Mouse (Mus musculus) erythroblast, adult 5-6 weeks (primary cell): Measurements from ENCODE around the gene Olfr1257. TPM values are rescaled to one million over a fixed set of nuclear protein-coding genes. Genes with fewer than 3 reads are reported as not detected.
"Not testable (repeated sequence)": the region's sequence is repeated elsewhere in the genome, so short reads cannot be mapped to it uniquely, and the experiment has no call there.

Experiments
- ATAC-seq: replicated peaks from 2 replicates; pipeline ENCODE4 v1.8.0; 2016; ENCODE audit warnings: moderate number of reproducible peaks, mild to moderate bottlenecking, moderate TSS enrichment, inconsistent platforms; ENCODE audit not compliant: poor library complexity, low FRiP score, severe bottlenecking
- total RNA-seq, 2 experiments: library from RNA; stranded (forward) in 1 of 2; stranded (reverse) in 1 of 2; fragments of 150-400 nt in 1 of 2; fragments of 200-764, 138-1000 nt in 1 of 2; gene quantifications; 2 replicates each; pipeline versions ENCODE4 v1.2.3 to v1.2.4; 2015 to 2017; ENCODE audit warnings: low replicate concordance in 2 of 2

Gene Olfr1257
- total RNA-seq (2015; ENCODE audit: low replicate concordance) = not detected in 2 replicates
- total RNA-seq (2017; ENCODE audit: low replicate concordance) = not detected in 2 replicates

GRCm38 (mm10) chr2:89878137-89878536 lies at the start of gene Olfr1257:
Olfr1257 (plus strand) TSS chr2:89878437.
- ATAC-seq = no peak

DNA sequence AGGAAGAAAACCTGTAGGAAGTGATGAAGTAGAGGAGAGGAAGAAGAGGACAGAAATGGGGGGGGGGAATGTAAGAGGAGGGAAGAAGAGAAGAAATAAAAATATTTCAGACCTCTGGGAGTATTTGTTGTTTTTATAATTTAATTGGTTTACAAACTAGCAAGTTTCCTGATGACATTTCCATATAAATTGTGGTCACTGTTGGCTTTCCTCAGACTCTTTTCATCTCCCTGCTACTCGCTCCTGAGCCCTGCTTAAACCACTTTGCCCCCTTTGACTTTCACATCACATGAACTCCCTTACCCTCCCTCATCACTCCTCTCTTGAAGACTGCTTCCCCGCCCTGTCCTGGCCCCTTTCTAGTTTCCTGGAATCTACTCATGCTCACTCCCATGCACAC lies 36.8 kb upstream of the Olfr1257 start, which contains the start of gene Olfr1256:
Olfr1256 (minus strand) TSS at position 101 of the 400 bp plus-strand sequence.
- no peak for ATAC-seq

GRCm38 (mm10) chr2:89848105-89848504 lies 30.1 kb upstream of the Olfr1257 start, which contains the start of gene Olfr48:
Olfr48 (minus strand) TSS chr2:89848205.
- ATAC-seq = no peak

DNA sequence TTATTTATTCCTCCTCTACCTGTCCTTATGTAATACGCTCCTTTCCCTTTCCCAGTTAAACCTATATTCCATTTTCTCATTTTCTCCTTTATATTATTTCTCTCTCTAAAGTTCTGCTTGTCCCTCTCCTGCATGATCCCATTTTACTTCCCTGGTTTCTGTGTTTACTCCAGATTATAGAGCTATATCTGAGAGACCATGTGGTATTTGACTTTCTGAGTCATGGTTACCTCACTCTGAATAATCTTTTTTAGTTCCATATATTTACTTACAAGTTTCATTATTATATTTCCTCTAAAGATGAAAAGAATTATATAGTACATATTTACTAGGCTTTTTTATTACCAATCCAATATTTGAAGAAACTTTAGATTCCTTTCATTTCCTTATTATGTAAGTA lies 29.0 kb upstream of the Olfr1257 start:
- no peak for ATAC-seq

- not testable (repeated sequence) for ATAC-seq
Measured at GRCm38 (mm10) chr2:89912616-89913015, 34.4 kb downstream of the Olfr1257 start.

DNA sequence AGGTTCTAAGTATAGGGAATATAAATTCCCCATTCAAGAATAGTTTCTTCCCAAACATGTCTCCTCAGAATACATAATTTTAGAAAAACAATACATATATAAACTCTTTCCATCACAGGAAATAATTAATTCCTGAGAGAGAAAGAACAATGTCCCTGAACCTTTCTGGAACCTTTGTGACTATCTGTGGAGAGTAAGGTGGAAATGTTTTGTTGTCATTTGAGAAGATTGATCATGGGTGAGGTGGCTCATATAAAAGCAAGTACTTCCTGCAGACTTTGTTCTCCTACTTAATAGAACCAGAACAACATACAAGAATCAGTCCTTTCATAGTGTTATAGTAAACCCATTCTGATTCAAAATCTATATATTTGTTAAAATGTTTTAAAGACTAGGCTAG lies 48.8 kb downstream of the Olfr1257 start, which contains the start of gene Olfr1258:
Olfr1258 (plus strand) TSS at position 301 of the 400 bp plus-strand sequence.
- ATAC-seq = no peak

Other genes with a start within 250 kb of the Olfr1257 start
- not detected in 2 replicates for gene Olfr1249, start 243.5 kb upstream of the Olfr1257 start, total RNA-seq (2015; ENCODE audit: low replicate concordance)
- gene Olfr1249, start 243.5 kb upstream of the Olfr1257 start, total RNA-seq (2017; ENCODE audit: low replicate concordance) = not detected in 2 replicates
- not detected in 2 replicates for gene Olfr1250, start 217.0 kb upstream of the Olfr1257 start, total RNA-seq (2015; ENCODE audit: low replicate concordance)
- gene Olfr1250, start 217.0 kb upstream of the Olfr1257 start, total RNA-seq (2017; ENCODE audit: low replicate concordance) = not detected in 2 replicates
- not detected in 2 replicates for gene Olfr1251, start 206.5 kb upstream of the Olfr1257 start, total RNA-seq (2015; ENCODE audit: low replicate concordance)
- not detected in 2 replicates for gene Olfr1251, start 206.5 kb upstream of the Olfr1257 start, total RNA-seq (2017; ENCODE audit: low replicate concordance)
- gene Olfr1252, start 153.4 kb upstream of the Olfr1257 start, total RNA-seq (2015; ENCODE audit: low replicate concordance) = not detected in 2 replicates
- gene Olfr1252, start 153.4 kb upstream of the Olfr1257 start, total RNA-seq (2017; ENCODE audit: low replicate concordance) = not detected in 2 replicates
- gene Olfr1253, start 121.3 kb upstream of the Olfr1257 start, total RNA-seq (2015; ENCODE audit: low replicate concordance) = not detected in 2 replicates
- gene Olfr1253, start 121.3 kb upstream of the Olfr1257 start, total RNA-seq (2017; ENCODE audit: low replicate concordance) = 0.42 TPM in 1 of 2 replicates, not detected in the other
- not detected in 2 replicates for gene Olfr1254, start 84.8 kb upstream of the Olfr1257 start, total RNA-seq (2015; ENCODE audit: low replicate concordance)
- gene Olfr1254, start 84.8 kb upstream of the Olfr1257 start, total RNA-seq (2017; ENCODE audit: low replicate concordance) = not detected in 2 replicates
- gene Olfr1255, start 66.4 kb upstream of the Olfr1257 start, total RNA-seq (2015; ENCODE audit: low replicate concordance) = not detected in 2 replicates
- not detected in 2 replicates for gene Olfr1255, start 66.4 kb upstream of the Olfr1257 start, total RNA-seq (2017; ENCODE audit: low replicate concordance)
- gene Olfr1256, start 36.9 kb upstream of the Olfr1257 start, total RNA-seq (2015; ENCODE audit: low replicate concordance) = not detected in 2 replicates
- gene Olfr1256, start 36.9 kb upstream of the Olfr1257 start, total RNA-seq (2017; ENCODE audit: low replicate concordance) = not detected in 2 replicates
- not detected in 2 replicates for gene Olfr48, start 30.2 kb upstream of the Olfr1257 start, total RNA-seq (2015; ENCODE audit: low replicate concordance)
- not detected in 2 replicates for gene Olfr48, start 30.2 kb upstream of the Olfr1257 start, total RNA-seq (2017; ENCODE audit: low replicate concordance)
- not detected in 2 replicates for gene Olfr1258, start 48.9 kb downstream of the Olfr1257 start, total RNA-seq (2015; ENCODE audit: low replicate concordance)
- not detected in 2 replicates for gene Olfr1258, start 48.9 kb downstream of the Olfr1257 start, total RNA-seq (2017; ENCODE audit: low replicate concordance)
- gene Olfr1259, start 70.2 kb downstream of the Olfr1257 start, total RNA-seq (2015; ENCODE audit: low replicate concordance) = not detected in 2 replicates
- gene Olfr1259, start 70.2 kb downstream of the Olfr1257 start, total RNA-seq (2017; ENCODE audit: low replicate concordance) = 0.56 TPM in 1 of 2 replicates, not detected in the other
- gene Olfr1260, start 95.9 kb downstream of the Olfr1257 start, total RNA-seq (2015; ENCODE audit: low replicate concordance) = not detected in 2 replicates
- not detected in 2 replicates for gene Olfr1260, start 95.9 kb downstream of the Olfr1257 start, total RNA-seq (2017; ENCODE audit: low replicate concordance)
- gene Olfr1261, start 112.8 kb downstream of the Olfr1257 start, total RNA-seq (2015; ENCODE audit: low replicate concordance) = not detected in 2 replicates
- 0.28 TPM in 1 of 2 replicates, not detected in the other for gene Olfr1261, start 112.8 kb downstream of the Olfr1257 start, total RNA-seq (2017; ENCODE audit: low replicate concordance)
- gene Olfr1262, start 121.7 kb downstream of the Olfr1257 start, total RNA-seq (2015; ENCODE audit: low replicate concordance) = not detected in 2 replicates
- not detected in 2 replicates for gene Olfr1262, start 121.7 kb downstream of the Olfr1257 start, total RNA-seq (2017; ENCODE audit: low replicate concordance)
- gene Olfr1263, start 133.7 kb downstream of the Olfr1257 start, total RNA-seq (2015; ENCODE audit: low replicate concordance) = not detected in 2 replicates
- not detected in 2 replicates for gene Olfr1263, start 133.7 kb downstream of the Olfr1257 start, total RNA-seq (2017; ENCODE audit: low replicate concordance)
- gene Olfr1264, start 147.1 kb downstream of the Olfr1257 start, total RNA-seq (2015; ENCODE audit: low replicate concordance) = not detected in 2 replicates
- gene Olfr1264, start 147.1 kb downstream of the Olfr1257 start, total RNA-seq (2017; ENCODE audit: low replicate concordance) = not detected in 2 replicates
- gene Olfr1265, start 156.9 kb downstream of the Olfr1257 start, total RNA-seq (2015; ENCODE audit: low replicate concordance) = not detected in 2 replicates
- not detected in 2 replicates for gene Olfr1265, start 156.9 kb downstream of the Olfr1257 start, total RNA-seq (2017; ENCODE audit: low replicate concordance)
- not detected in 2 replicates for gene Olfr140, start 185.2 kb downstream of the Olfr1257 start, total RNA-seq (2015; ENCODE audit: low replicate concordance)
- not detected in 2 replicates for gene Olfr140, start 185.2 kb downstream of the Olfr1257 start, total RNA-seq (2017; ENCODE audit: low replicate concordance)
- not detected in 2 replicates for gene Olfr1269, start 243.0 kb downstream of the Olfr1257 start, total RNA-seq (2015; ENCODE audit: low replicate concordance)
- gene Olfr1269, start 243.0 kb downstream of the Olfr1257 start, total RNA-seq (2017; ENCODE audit: low replicate concordance) = not detected in 2 replicates